Mouse (Mus musculus): ENCODE results near the gene Bud13.

Bud13 gene

DNA sequence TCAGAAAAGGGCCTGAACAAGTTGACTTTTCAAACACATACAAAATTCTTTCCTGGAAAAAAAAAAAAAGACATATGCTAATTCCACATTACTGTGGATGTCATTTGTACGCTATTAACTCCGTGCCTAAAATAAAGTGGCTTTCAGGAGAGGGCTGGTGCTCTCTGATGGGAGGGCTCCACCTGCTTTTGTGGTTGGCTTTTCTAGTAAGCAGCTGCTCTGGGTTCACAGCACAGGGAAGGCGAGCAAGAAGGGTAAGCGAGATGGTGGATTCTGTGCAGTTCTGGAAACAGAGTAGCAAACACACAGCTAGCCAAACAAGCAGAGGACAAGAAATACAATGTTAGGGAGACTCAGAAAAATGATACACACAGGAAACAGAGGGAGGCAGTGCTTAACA, 55.6 kb downstream of the Bud13 start:
- DNase-seq: no peak

GRCm38 (mm10) chr9:46339051-46339652, 56.3 kb downstream of the Bud13 start:
- no peak for DNase-seq

DNA sequence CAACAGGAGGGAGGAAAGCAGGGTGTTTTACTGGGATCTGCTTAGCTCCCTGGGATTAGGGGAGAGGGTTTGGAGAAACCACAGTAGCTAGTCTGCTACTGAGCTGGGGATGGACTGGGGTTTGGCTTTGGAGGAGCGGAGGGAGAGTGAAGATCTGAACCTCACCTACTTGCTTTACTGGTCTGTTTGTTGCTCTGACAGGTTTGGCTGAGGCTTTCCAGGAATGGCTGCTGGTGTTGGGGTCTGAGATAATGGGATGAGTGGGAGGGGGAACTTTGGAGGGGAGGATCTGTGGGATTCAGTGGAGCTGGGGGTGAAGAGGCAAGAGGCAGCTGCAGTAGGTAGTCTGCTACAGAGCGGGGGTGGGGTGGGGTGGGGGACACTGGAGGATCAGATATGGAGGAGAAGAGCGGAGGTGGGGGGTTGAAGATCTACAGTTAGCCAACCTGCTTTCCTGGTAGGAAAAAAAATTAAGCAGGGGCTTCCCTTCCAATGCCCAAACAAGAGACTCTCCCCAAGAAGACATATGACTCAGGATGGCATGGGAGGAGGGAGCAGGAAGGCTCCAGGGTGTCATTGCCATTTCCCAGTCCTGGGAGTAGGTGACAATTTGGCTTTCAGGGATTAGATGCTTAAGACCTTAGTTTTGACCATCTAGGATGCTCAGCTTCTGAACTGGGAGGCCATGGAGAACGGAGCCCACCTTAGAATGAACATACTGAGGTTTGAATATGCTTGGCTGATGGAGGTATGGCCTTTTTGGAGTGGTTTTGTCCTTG, 63.3 kb downstream of the Bud13 start:
- no peak for DNase-seq

All from cerebellum, postnatal 10 days (tissue).